In the genomic region with DNA sequence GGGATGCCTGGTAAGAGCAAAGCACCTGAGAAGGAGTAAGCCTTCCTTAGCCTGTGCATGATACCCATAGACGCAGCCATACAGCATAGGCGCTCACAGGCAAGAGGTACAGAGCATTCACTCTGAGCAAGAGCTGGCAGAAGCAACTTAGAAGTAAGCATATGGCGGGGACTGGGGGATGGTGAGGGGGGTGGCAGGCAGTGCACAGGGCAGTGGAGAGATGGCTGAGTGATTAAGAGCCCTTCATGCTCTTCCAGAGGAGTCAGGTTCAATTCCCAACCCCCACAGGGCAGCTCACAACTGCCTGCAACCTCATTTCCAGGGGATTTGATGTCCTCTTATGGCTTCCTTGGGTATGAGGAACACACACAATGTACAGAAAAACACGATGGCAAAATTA, we compare ENCODE assay signal across 27 mouse cellular contexts. TPM values are rescaled to one million over a fixed set of nuclear protein-coding genes. Genes with fewer than 3 reads are reported as not detected.
DNase-seq lines count a peak whose midpoint lies in the region; ATAC-seq and TF ChIP-seq lines count a peak whose summit lies in the region.
"Had no signal": no experiment of that assay in that cellular context is flagged by ENCODE, and none has a peak within 500 bp of the region (broad histone marks: within the 10 kb centered on the region; RNA-seq: fewer than 3 reads in every experiment).

No protein-coding gene starts in this region.

- no peaks in the 10 kb centered on the region for H3K27me3 ChIP-seq in kidney, embryonic 16.5 days (ENCODE audit: insufficient read depth, low read length)
- H3K27me3 ChIP-seq in kidney, embryonic 15.5 days = no peaks in the 10 kb centered on the region
- H3K27me3 ChIP-seq in embryonic facial prominence, embryonic 10.5 days (replicated peaks; ENCODE audit: low read depth, poor library complexity, severe bottlenecking) = no peaks in the 10 kb centered on the region
- H3K27me3 ChIP-seq: forebrain, embryonic 15.5 days; hindbrain, embryonic 13.5 days; liver, embryonic 12.5 days; midbrain, embryonic 15.5 days had no signal

- peak overlapping the region; percentile 88 for H3K27ac ChIP-seq in gastrocnemius, adult 2 months
- no peak overlapping the region for H3K27ac ChIP-seq in kidney, embryonic 16.5 days (ENCODE audit: low read length)
- no peak overlapping the region for H3K27ac ChIP-seq in kidney, embryonic 15.5 days
- no peak overlapping the region for H3K27ac ChIP-seq in embryonic facial prominence, embryonic 10.5 days (replicated peaks)
- H3K27ac ChIP-seq: forebrain, embryonic 10.5 days; forebrain, embryonic 15.5 days; kidney, postnatal 0 days; liver, embryonic 12.5 days; macrophage; midbrain, embryonic 10.5 days; midbrain, embryonic 15.5 days had no signal

- intact Hi-C loops in gastrocnemius, adult 2 months (cut with DNase I) = no loop called here
- intact Hi-C loops in gastrocnemius, postnatal 36 days (cut with DNase I) = no loop called here

- H3K36me3 ChIP-seq in kidney, embryonic 16.5 days (ENCODE audit: insufficient read depth, low read length) = no peaks in the 10 kb centered on the region
- H3K36me3 ChIP-seq in kidney, embryonic 15.5 days = no peaks in the 10 kb centered on the region
- H3K36me3 ChIP-seq in embryonic facial prominence, embryonic 10.5 days (replicated peaks) = no peaks in the 10 kb centered on the region
- H3K36me3 ChIP-seq: forebrain, embryonic 10.5 days; forebrain, embryonic 15.5 days; hindbrain, embryonic 13.5 days; liver, embryonic 12.5 days; midbrain, embryonic 10.5 days; midbrain, embryonic 15.5 days had no signal

- H3K4me3 ChIP-seq in gastrocnemius, adult 2 months = no peak overlapping the region
- no peak overlapping the region for H3K4me3 ChIP-seq in kidney, embryonic 16.5 days (ENCODE audit: low read length)
- no peak overlapping the region for H3K4me3 ChIP-seq in kidney, embryonic 15.5 days (replicated peaks)
- no peak overlapping the region for H3K4me3 ChIP-seq in embryonic facial prominence, embryonic 10.5 days
- H3K4me3 ChIP-seq: forebrain, embryonic 10.5 days; forebrain, embryonic 15.5 days; hindbrain, embryonic 13.5 days; liver, embryonic 12.5 days; midbrain, embryonic 10.5 days; midbrain, embryonic 15.5 days had no signal

- DNase-seq in gastrocnemius, adult 2 months = no peak
- DNase-seq in gastrocnemius, postnatal 36 days = no peak
- peak; percentile 33 for DNase-seq in brain, adult 2 months (ENCODE audit: low read depth, low spot score)
- DNase-seq in embryonic facial prominence, embryonic 10.5 days (ENCODE audit: low spot score) = peak; percentile 15
- DNase-seq in adrenal gland, adult 8-10 months = no peak
- DNase-seq: cerebellum, adult 9-10 months; heart, postnatal 14 days; kidney, adult 11 months; layer of hippocampus, postnatal 36 days; left cerebral cortex, postnatal 4 days; liver, postnatal 0 days; right cerebral cortex, postnatal 25 days; spleen, adult 18-20 months; thymus, adult 18-20 months; thymus, postnatal 25 days had no signal

- peaks cover 24% of the 10 kb centered on the region for H3K4me1 ChIP-seq in kidney, embryonic 16.5 days (ENCODE audit: insufficient read depth, low read length)
- H3K4me1 ChIP-seq in kidney, embryonic 15.5 days = peaks cover 28% of the 10 kb centered on the region
- H3K4me1 ChIP-seq in embryonic facial prominence, embryonic 10.5 days = peaks cover 32% of the 10 kb centered on the region
- H3K4me1 ChIP-seq: midbrain, embryonic 15.5 days had no signal

- ATAC-seq in kidney, embryonic 16.5 days (ENCODE audit: low FRiP score, low TSS enrichment) = 0 out of 2 replicates have a peak, but pooled peaks have one; percentile 44
- no peak for ATAC-seq in kidney, embryonic 15.5 days (replicated peaks; ENCODE audit: low FRiP score)
- ATAC-seq: CD4-positive, CD25-positive, alpha-beta regulatory T cell, adult 4 months; forebrain, embryonic 15.5 days; inflammation-experienced regulatory T-cells, adult 6 months; liver, embryonic 12.5 days; liver, postnatal 0 days; midbrain, embryonic 15.5 days had no signal

- H3K4me2 ChIP-seq in kidney, embryonic 16.5 days (replicated peaks; ENCODE audit: low read depth, low read length) = no peak overlapping the region
- H3K4me2 ChIP-seq in kidney, embryonic 15.5 days = no peak overlapping the region
- H3K4me2 ChIP-seq: forebrain, embryonic 15.5 days; hindbrain, embryonic 13.5 days; liver, embryonic 12.5 days; midbrain, embryonic 15.5 days had no signal

- no peak overlapping the region for H3K9ac ChIP-seq in kidney, embryonic 16.5 days (replicated peaks; ENCODE audit: low read length)
- no peak overlapping the region for H3K9ac ChIP-seq in kidney, embryonic 15.5 days
- H3K9ac ChIP-seq: forebrain, embryonic 15.5 days; hindbrain, embryonic 13.5 days; liver, embryonic 12.5 days; liver, postnatal 0 days; midbrain, embryonic 15.5 days had no signal

- 66% methylated on average over 4 of the region's 4 CpGs for WGBS in kidney, embryonic 16.5 days
- WGBS in kidney, embryonic 15.5 days = 77% methylated on average over 4 of the region's 4 CpGs
- WGBS in embryonic facial prominence, embryonic 10.5 days = 85% methylated on average over 4 of the region's 4 CpGs

- H3K9me3 ChIP-seq in kidney, embryonic 16.5 days (ENCODE audit: low read length) = no peaks in the 10 kb centered on the region
- no peaks in the 10 kb centered on the region for H3K9me3 ChIP-seq in kidney, embryonic 15.5 days (replicated peaks)
- H3K9me3 ChIP-seq in embryonic facial prominence, embryonic 10.5 days = no peaks in the 10 kb centered on the region
- H3K9me3 ChIP-seq: forebrain, embryonic 10.5 days; forebrain, embryonic 15.5 days; hindbrain, embryonic 13.5 days; liver, embryonic 12.5 days; midbrain, embryonic 10.5 days; midbrain, embryonic 15.5 days had no signal

- TF ChIP-seq CTCF in gastrocnemius, adult 2 months (IDR thresholded peaks at IDR 0.05) = no peak

RNA-seq across cellular contexts. Expression of a gene that starts 17.0 kb away (rescaled TPM):
- 10 to 100 TPM; 34.7 to 40.0 TPM for total RNA-seq in gastrocnemius, adult 2 months (2021)
- 10 to 100 TPM; 25.2 to 26.6 TPM for total RNA-seq in gastrocnemius, postnatal 36 days (2021)
- 16.3 and 16.5 TPM in 2 replicates for polyA plus RNA-seq in kidney, embryonic 16.5 days (2015; fragmentation: Nextera tagmentation; extraction: Ambion mirVana)
- polyA plus RNA-seq in kidney, embryonic 15.5 days (2015; fragmentation: Nextera tagmentation; extraction: Ambion mirVana) = 13.8 and 15.1 TPM in 2 replicates
- polyA plus RNA-seq in embryonic facial prominence, embryonic 10.5 days (2016; fragmentation: Nextera tagmentation; extraction: Ambion mirVana) = 21.0 and 21.6 TPM in 2 replicates
- 10 to 100 TPM; 18.4 to 30.6 (median 23.5) TPM for total RNA-seq in adrenal gland, adult 8-10 months (2022)

RNA-seq across cellular contexts. Expression of a gene that starts 17.1 kb away (rescaled TPM):
- 10 to 100 TPM; 39.8 to 41.5 TPM for total RNA-seq in gastrocnemius, adult 2 months (2021)
- 10 to 100 TPM; 30.9 to 37.4 TPM for total RNA-seq in gastrocnemius, postnatal 36 days (2021)
- 27.1 and 38.0 TPM in 2 replicates for polyA plus RNA-seq in kidney, embryonic 16.5 days (2015; fragmentation: Nextera tagmentation; extraction: Ambion mirVana)
- polyA plus RNA-seq in kidney, embryonic 15.5 days (2015; fragmentation: Nextera tagmentation; extraction: Ambion mirVana) = 29.2 and 33.6 TPM in 2 replicates
- polyA plus RNA-seq in embryonic facial prominence, embryonic 10.5 days (2016; fragmentation: Nextera tagmentation; extraction: Ambion mirVana) = 25.1 and 28.1 TPM in 2 replicates
- total RNA-seq in adrenal gland, adult 8-10 months (2022) = 10 to 100 TPM; 34.7 to 47.0 (median 41.0) TPM

RNA-seq across cellular contexts. Expression of a gene that starts 45.4 kb away (rescaled TPM):
- 1 to 10 TPM; 5.1 to 5.8 TPM for total RNA-seq in gastrocnemius, adult 2 months (2021)
- total RNA-seq in gastrocnemius, postnatal 36 days (2021) = 1 to 10 TPM; 3.4 to 4.6 TPM
- 20.2 and 21.4 TPM in 2 replicates for polyA plus RNA-seq in kidney, embryonic 16.5 days (2015; fragmentation: Nextera tagmentation; extraction: Ambion mirVana)
- polyA plus RNA-seq in kidney, embryonic 15.5 days (2015; fragmentation: Nextera tagmentation; extraction: Ambion mirVana) = 19.3 and 21.8 TPM in 2 replicates
- 20.7 and 21.5 TPM in 2 replicates for polyA plus RNA-seq in embryonic facial prominence, embryonic 10.5 days (2016; fragmentation: Nextera tagmentation; extraction: Ambion mirVana)
- total RNA-seq in adrenal gland, adult 8-10 months (2022) = 10 to 100 TPM in 3 of 4 experiments, 1 to 10 TPM in 1; 6.9 to 17.0 (median 12.2) TPM

Comparison
In these comparisons a context has a peak if more than half of its experiments do, and no peak if none do; other contexts are left out.
1. DNase-seq: peak in brain, adult 2 months (single experiment) and embryonic facial prominence, embryonic 10.5 days (single experiment); none in gastrocnemius, adult 2 months (single experiment), gastrocnemius, postnatal 36 days (0 of 2) and adrenal gland, adult 8-10 months (single experiment).